Mouse (Mus musculus): ENCODE results near the gene Mcm5. TPM values are rescaled to one million over a fixed set of nuclear protein-coding genes. Genes with fewer than 3 reads are reported as not detected.
A peak's percentile ranks its signal among the peaks of the same experiment; 100 is the strongest.

Gene Mcm5
- polyA plus RNA-seq, 1 experiment from 2014 or later: 104 TPM

GRCm38 (mm10) chr8:75087127-75087526 lies 22.2 kb upstream of the Mcm5 start:
- no peak overlapping the region for H3K9ac ChIP-seq (ENCODE audit: low read depth, low read length)
- no peak overlapping the region for H3K4me3 ChIP-seq (ENCODE audit: low read depth, low read length)
- H3K4me1 ChIP-seq (ENCODE audit: control insufficient read depth, insufficient read depth, low read length): peaks cover 11% of the 10 kb centered on the region
- no peaks in the 10 kb centered on the region; the same call in 1 of the 2 replicates for H3K9me3 ChIP-seq (replicated peaks; ENCODE audit: control insufficient read depth, low read length)
- H3K4me2 ChIP-seq: no peak overlapping the region
- no peak overlapping the region for H3K27ac ChIP-seq (ENCODE audit: low read depth, low read length)
- ATAC-seq (replicated peaks; ENCODE audit: insufficient number of reproducible peaks, low FRiP score, low TSS enrichment): no peak
- no peaks in the 10 kb centered on the region for H3K27me3 ChIP-seq (ENCODE audit: control insufficient read depth, insufficient read depth, low read length)
- no peaks in the 10 kb centered on the region for H3K36me3 ChIP-seq (ENCODE audit: control insufficient read depth, insufficient read depth, low read length)

GRCm38 (mm10) chr8:75088989-75089881 lies 20.1 kb upstream of the Mcm5 start:
- Histone ChIP-seq H3K27ac (ENCODE audit: low read depth, low read length) (peak overlapping the region; percentile 75), H3K4me3 (ENCODE audit: low read depth, low read length) (peak overlapping the region; percentile 12; the same call in 1 of the 2 replicates), H3K27me3 (ENCODE audit: control insufficient read depth, insufficient read depth, low read length) (no peaks in the 10 kb centered on the region), H3K36me3 (ENCODE audit: control insufficient read depth, insufficient read depth, low read length) (no peaks in the 10 kb centered on the region), H3K9ac (ENCODE audit: low read depth, low read length) (peak overlapping the region; percentile 61), H3K4me1 (ENCODE audit: control insufficient read depth, insufficient read depth, low read length) (peaks cover 11% of the 10 kb centered on the region), H3K4me2 (peak overlapping the region; percentile 54), H3K9me3 (replicated peaks; ENCODE audit: control insufficient read depth, low read length) (no peaks in the 10 kb centered on the region; the same call in 1 of the 2 replicates)
- 19% methylated on average over 6 of the region's 6 CpGs for WGBS (ENCODE audit: insufficient replicate concordance)
- peak; percentile 64 for ATAC-seq (replicated peaks; ENCODE audit: insufficient number of reproducible peaks, low FRiP score, low TSS enrichment)

DNA sequence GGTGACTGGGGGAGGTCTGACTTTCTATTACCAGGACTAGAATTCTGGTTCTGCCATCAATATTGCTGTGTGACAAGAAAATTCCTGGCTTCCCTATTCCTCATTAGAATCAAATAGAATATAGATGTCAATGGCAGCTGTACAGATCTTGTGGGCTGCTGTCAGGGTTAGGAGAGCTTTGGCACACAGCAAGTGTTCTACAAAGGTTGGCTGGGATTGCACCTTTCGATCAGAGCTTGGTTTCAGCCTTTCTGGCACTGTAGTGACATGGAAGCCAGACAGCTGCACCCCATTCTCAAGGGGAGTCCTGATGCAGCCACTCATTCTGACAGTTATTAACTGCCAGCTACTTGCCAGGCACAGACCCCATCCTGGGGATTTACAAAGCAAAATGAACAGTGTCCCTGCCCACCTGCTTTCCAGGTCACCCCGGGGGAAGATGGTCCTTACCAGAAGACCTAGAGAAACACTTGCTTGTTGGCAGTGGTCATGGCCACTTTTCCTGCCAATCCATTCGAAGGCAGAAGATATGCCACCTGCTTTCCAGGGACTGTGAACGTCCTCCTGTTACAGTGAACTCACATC lies 18.5 kb upstream of the Mcm5 start:
- Histone ChIP-seq H3K4me2 (no peak overlapping the region), H3K4me1 (ENCODE audit: control insufficient read depth, insufficient read depth, low read length) (peaks cover 11% of the 10 kb centered on the region)
- 76% methylated on average over 4 of the region's 4 CpGs for WGBS (ENCODE audit: insufficient replicate concordance)

GRCm38 (mm10) chr8:75093399-75094156 lies 15.8 kb upstream of the Mcm5 start, which contains the start of gene Hmox1:
Gene Hmox1 (plus strand): TSS chr8:75093621.
- peak; percentile 82 for ATAC-seq (replicated peaks; ENCODE audit: insufficient number of reproducible peaks, low FRiP score, low TSS enrichment)
- Histone ChIP-seq H3K27ac (ENCODE audit: low read depth, low read length) (no peak within 1 kb of the TSS), H3K9ac (ENCODE audit: low read depth, low read length) (peak within 1 kb of the TSS; percentile 84), H3K4me3 (ENCODE audit: low read depth, low read length) (peak within 1 kb of the TSS; percentile 74), H3K27me3 (ENCODE audit: control insufficient read depth, insufficient read depth, low read length) (no peaks in the 10 kb centered on the region), H3K4me1 (ENCODE audit: control insufficient read depth, insufficient read depth, low read length) (peaks cover 11% of the 10 kb centered on the region), H3K4me2 (peak within 1 kb of the TSS; percentile 82), H3K36me3 (ENCODE audit: control insufficient read depth, insufficient read depth, low read length) (peaks cover 3% of the 10 kb centered on the region; the same call in 1 of the 2 replicates), H3K9me3 (replicated peaks; ENCODE audit: control insufficient read depth, low read length) (no peaks in the 10 kb centered on the region)
- WGBS (ENCODE audit: insufficient replicate concordance): under 1% methylated on average over 36 of the region's 36 CpGs

More for the DNA sequence above, 18.5 kb upstream of the Mcm5 start:
- no peak for ATAC-seq (replicated peaks; ENCODE audit: insufficient number of reproducible peaks, low FRiP score, low TSS enrichment)
- no peak overlapping the region for H3K4me3 ChIP-seq (ENCODE audit: low read depth, low read length)
- no peaks in the 10 kb centered on the region for H3K36me3 ChIP-seq (ENCODE audit: control insufficient read depth, insufficient read depth, low read length)
- H3K27me3 ChIP-seq (ENCODE audit: control insufficient read depth, insufficient read depth, low read length): no peaks in the 10 kb centered on the region
- H3K9me3 ChIP-seq (replicated peaks; ENCODE audit: control insufficient read depth, low read length): no peaks in the 10 kb centered on the region; the same call in 1 of the 2 replicates
- no peak overlapping the region for H3K9ac ChIP-seq (ENCODE audit: low read depth, low read length)
- H3K27ac ChIP-seq (ENCODE audit: low read depth, low read length): no peak overlapping the region

- ATAC-seq (replicated peaks; ENCODE audit: insufficient number of reproducible peaks, low FRiP score, low TSS enrichment): no peak
- Histone ChIP-seq H3K9ac (ENCODE audit: low read depth, low read length) (no peak overlapping the region), H3K9me3 (replicated peaks; ENCODE audit: control insufficient read depth, low read length) (no peaks in the 10 kb centered on the region), H3K4me1 (ENCODE audit: control insufficient read depth, insufficient read depth, low read length) (peaks cover 8% of the 10 kb centered on the region; the same call in 1 of the 2 replicates), H3K36me3 (ENCODE audit: control insufficient read depth, insufficient read depth, low read length) (peaks cover 5% of the 10 kb centered on the region), H3K27me3 (ENCODE audit: control insufficient read depth, insufficient read depth, low read length) (no peaks in the 10 kb centered on the region), H3K27ac (ENCODE audit: low read depth, low read length) (no peak overlapping the region), H3K4me3 (ENCODE audit: low read depth, low read length) (no peak overlapping the region), H3K4me2 (no peak overlapping the region)
- WGBS (ENCODE audit: insufficient replicate concordance): 70% methylated on average over 4 of the region's 4 CpGs
These were observed 6.4 kb upstream of the Mcm5 start for GRCm38 (mm10) chr8:75102956-75103355.

- peak overlapping the region; percentile 32; the same call in 1 of the 2 replicates for H3K27ac ChIP-seq (ENCODE audit: low read depth, low read length)
- H3K4me3 ChIP-seq (ENCODE audit: low read depth, low read length): no peak overlapping the region
- peak overlapping the region; percentile 49; the same call in 1 of the 2 replicates for H3K9ac ChIP-seq (ENCODE audit: low read depth, low read length)
- H3K4me2 ChIP-seq: no peak overlapping the region
- ATAC-seq (replicated peaks; ENCODE audit: insufficient number of reproducible peaks, low FRiP score, low TSS enrichment): 0 out of 2 replicates have a peak, but pooled peaks have one; percentile 26
- no peaks in the 10 kb centered on the region for H3K27me3 ChIP-seq (ENCODE audit: control insufficient read depth, insufficient read depth, low read length)
- no peaks in the 10 kb centered on the region for H3K9me3 ChIP-seq (replicated peaks; ENCODE audit: control insufficient read depth, low read length)
- H3K4me1 ChIP-seq (ENCODE audit: control insufficient read depth, insufficient read depth, low read length): peaks cover 8% of the 10 kb centered on the region; the same call in 1 of the 2 replicates
- H3K36me3 ChIP-seq (ENCODE audit: control insufficient read depth, insufficient read depth, low read length): peaks cover 5% of the 10 kb centered on the region
- 35% methylated on average over 8 of the region's 8 CpGs for WGBS (ENCODE audit: insufficient replicate concordance)
These were observed 5.9 kb upstream of the Mcm5 start for GRCm38 (mm10) chr8:75103376-75103878.

DNA sequence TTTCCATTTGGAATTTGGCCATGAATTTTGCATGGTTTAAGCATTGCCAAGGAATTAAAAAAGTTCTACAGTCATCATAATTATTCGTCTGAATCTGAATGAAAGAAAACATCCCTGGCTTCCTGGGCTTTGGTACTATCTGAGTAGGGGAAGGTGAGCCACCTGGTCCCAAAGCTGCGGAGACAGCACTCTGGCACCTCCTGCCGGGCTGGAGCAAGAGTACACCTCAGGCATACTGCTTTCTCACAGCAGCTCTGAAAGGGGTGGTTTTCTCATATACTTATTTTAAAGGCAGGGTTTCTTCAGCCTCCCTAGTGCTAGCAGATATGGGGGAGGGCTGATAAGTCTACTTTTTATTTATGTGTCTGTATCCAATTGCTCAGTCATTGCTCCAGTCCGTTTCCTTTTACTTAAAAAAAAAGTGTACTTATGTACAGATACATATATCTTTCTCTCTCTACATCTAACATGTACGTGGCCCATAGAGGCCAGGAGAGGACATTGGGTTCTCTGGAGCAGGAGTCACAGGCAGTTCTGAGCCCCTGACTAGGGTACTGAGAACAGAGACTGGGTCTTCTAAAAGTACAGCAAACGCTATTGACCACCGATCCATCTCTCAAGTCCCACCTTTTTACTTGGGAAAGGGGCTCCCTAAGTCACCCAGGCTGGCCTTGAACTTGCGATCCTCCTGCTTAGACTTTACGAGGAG lies 688 bp upstream of the Mcm5 start:
- peak; percentile 73 for ATAC-seq (replicated peaks; ENCODE audit: insufficient number of reproducible peaks, low FRiP score, low TSS enrichment)
- under 1% methylated on average over 9 of the region's 9 CpGs for WGBS (ENCODE audit: insufficient replicate concordance)
- peak overlapping the region; percentile 87 for H3K27ac ChIP-seq (ENCODE audit: low read depth, low read length)

More for the DNA sequence above, 688 bp upstream of the Mcm5 start:
- peak overlapping the region; percentile 75 for H3K4me3 ChIP-seq (ENCODE audit: low read depth, low read length)
- H3K27me3 ChIP-seq (ENCODE audit: control insufficient read depth, insufficient read depth, low read length): no peaks in the 10 kb centered on the region
- H3K9ac ChIP-seq (ENCODE audit: low read depth, low read length): peak overlapping the region; percentile 94
- peaks cover 19% of the 10 kb centered on the region for H3K36me3 ChIP-seq (ENCODE audit: control insufficient read depth, insufficient read depth, low read length)
- peaks cover 13% of the 10 kb centered on the region; the same call in 1 of the 2 replicates for H3K4me1 ChIP-seq (ENCODE audit: control insufficient read depth, insufficient read depth, low read length)
- H3K9me3 ChIP-seq (replicated peaks; ENCODE audit: control insufficient read depth, low read length): no peaks in the 10 kb centered on the region
- peak overlapping the region; percentile 82 for H3K4me2 ChIP-seq
